Mouse (Mus musculus) adrenal gland, adult 8-10 months (tissue): ENCODE data around the gene Adamtsl1. TPM values are rescaled to one million over a fixed set of nuclear protein-coding genes. Genes with fewer than 3 reads are reported as not detected.

Experiments
- DNase-seq: peaks from one replicate; pipeline ENCODE4 v3.0.0; 2022
- total RNA-seq, 4 experiments: library from RNA; stranded (reverse); gene quantifications; 2 replicates each; pipeline ENCODE4 v1.2.4; 2022

The Adamtsl1 gene
- total RNA-seq, 4 experiments from 2014 or later: 9.9 to 30.7 (median 21.9) TPM

DNA sequence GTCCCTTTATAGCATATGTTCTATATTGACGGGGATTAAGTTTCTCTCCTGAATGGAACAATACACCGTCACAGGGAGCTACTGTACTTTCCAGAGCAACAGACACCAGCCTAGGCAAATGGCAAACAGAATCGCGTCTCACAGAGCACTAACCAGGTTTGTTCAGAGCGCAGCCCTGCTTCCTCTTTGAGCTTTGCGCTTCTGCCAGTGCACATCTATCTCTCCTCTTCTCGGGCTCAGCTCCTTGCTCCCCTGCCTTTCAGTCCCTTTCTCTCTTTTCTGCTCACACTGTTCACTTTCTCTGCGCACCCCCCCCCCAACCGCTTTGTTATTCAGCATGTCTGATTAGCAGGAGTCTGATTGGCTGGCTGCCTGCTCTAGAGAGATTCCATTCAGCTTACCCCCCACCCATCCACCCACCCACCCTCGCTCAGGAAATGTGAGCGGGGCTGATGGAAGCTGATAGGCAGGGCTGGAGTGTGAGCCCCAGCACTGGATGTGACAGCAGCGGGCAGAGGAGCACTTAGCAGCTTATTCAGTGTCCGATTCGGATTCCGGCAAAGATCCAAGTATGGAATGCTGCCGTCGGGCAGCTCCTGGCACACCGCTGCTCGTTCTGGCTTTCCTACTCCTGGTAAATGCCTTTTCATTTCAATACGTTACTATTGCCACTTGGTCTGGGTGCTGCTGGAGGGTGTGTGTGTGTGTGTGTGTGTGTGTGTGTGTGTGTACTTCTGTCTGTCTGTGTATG is 539.7 kb downstream of the Adamtsl1 start:
- DNase-seq: peak; percentile 13

DNA sequence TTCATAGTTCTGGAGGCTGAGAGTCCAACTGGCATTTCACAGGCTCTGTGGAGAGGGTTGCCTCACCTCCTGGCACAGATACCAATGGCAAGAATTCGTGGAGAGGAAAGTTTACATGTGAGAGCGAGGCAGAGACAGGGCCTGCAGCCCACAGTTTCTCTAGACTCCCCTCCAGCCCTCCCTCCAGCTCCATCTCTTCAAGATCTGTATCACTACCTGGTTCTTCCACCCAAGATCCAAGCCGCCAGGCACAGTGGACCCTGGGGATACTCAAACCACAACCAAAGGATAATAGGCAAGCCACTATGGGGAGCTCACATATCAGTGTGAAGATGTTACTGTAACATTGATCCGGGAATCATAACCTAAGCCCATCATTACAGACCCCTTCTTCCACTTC is 546.6 kb downstream of the Adamtsl1 start:
- no peak for DNase-seq

DNA sequence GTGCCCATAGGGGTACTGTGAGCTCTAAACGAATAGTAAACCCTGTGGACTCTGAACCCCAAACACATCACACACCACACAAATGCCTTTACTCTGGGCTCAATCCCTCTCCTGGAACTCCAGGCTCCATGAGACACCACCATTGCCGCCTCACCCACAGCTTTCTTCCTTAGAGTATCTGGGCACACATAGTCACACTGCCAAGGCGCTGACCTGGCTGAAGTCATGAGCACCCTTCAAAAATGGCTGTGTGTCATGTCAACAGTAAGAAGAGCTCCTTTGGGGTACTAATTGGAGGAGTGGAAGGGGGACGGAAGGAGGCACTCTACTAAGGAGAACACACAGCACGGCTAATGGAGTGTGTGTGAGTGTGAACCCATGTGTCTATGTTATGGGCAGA is 554.4 kb downstream of the Adamtsl1 start:
- no peak for DNase-seq

GRCm38 (mm10) chr4:86068875-86069718 is 555.1 kb downstream of the Adamtsl1 start:
- no peak for DNase-seq

GRCm38 (mm10) chr4:86074871-86075270 is 560.9 kb downstream of the Adamtsl1 start:
- no peak for DNase-seq

- no peak for DNase-seq
These were observed 563.4 kb downstream of the Adamtsl1 start for GRCm38 (mm10) chr4:86077355-86077754.

GRCm38 (mm10) chr4:86077854-86078253 is 563.9 kb downstream of the Adamtsl1 start:
- no peak for DNase-seq

DNA sequence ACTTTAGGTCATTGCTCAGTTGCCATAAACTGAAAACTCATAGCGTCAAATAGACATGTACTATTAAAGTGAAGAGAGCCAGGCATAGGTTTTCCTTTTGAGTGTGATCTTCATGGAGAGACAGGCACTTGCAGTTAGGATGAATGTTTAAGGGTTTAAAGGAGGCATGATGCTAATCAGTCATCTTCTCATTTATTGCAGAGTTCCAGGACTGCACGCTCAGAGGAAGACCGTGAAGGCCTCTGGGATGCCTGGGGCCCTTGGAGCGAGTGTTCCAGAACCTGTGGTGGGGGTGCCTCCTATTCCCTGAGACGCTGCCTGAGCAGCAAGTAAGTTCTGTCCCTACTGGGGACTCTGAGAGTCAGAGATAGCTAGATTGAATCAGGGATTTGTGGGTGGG is 573.5 kb downstream of the Adamtsl1 start:
- DNase-seq: no peak

DNA sequence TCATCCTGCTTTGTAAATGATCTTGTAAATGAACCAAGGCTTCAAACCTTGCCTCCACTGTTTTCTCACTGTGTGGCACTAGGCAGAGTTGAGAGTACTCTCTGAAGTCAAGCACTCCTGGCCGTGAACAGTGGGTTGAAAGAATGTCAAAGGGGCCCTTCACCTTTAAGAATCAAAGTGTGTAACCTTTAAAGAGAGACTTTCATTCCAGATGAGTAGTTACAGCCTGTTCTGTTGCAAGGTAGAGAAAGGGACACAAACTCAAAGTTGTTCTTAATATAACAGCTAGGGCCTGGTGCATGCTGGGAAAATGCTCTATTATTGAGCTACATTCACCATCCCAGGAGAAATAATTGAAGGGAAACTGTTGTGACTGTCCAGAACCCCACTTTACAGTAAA is 589.2 kb downstream of the Adamtsl1 start:
- no peak for DNase-seq

DNA sequence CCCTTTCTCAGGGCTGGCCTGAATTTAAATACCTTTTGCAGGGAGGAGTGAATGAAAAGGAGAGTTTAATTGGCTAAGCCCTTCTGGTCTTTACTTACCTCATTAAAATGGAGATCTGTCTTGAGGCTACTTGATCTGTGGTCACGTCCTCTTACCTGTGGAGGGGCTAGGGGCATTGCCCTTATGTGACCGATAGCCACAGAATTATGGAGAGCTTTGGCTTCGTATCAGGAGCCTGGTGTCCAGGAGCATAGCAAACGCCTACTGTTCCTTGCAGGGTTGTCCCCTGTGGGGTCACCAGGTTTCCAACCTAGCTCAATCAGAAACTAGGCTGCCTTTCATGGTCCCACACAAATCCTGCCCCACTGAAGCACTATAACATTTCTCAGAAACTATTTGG is 594.4 kb downstream of the Adamtsl1 start:
- DNase-seq: no peak

DNA sequence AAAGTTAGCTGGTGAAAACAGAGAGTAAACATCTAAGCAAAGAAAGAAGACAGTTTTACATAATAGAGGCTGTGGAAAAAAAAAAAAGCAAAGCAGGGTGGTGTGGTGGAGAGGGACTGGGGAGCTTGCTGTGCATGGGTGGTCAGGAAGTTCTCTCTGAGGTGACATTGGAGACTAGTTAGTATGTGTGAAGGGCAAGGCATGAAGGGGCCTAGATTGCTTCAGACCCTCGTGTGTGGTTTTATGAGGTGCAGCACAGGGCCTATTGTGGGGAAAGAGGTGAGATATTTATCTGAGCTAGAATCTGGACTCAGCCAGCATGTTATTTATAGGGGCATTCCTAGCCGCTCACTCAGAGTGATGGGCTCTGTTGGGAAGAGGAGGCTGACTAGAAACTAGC is 605.1 kb downstream of the Adamtsl1 start:
- DNase-seq: no peak

- DNase-seq: no peak
These were observed 608.5 kb downstream of the Adamtsl1 start for GRCm38 (mm10) chr4:86122431-86122830.

DNA sequence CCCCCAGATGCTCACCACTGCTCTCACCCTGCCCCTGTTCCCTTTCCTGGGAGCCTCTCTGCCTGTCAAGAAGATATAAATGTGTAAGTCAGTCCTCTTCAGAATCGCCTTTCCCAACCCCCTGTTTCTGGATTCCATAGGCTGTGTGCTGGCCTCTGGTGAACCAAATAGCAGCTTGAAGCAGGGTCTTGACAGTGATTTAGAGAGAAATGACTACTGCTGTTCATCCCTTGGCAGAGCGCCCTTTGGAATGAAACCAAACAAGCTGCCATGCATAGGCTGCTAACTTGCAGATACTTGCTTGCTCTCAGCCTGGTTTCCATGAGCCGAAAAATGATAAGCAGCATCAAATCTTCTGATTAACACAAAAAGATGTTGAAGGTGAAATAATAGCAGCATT is 610.4 kb downstream of the Adamtsl1 start:
- DNase-seq: peak; percentile 57

DNA sequence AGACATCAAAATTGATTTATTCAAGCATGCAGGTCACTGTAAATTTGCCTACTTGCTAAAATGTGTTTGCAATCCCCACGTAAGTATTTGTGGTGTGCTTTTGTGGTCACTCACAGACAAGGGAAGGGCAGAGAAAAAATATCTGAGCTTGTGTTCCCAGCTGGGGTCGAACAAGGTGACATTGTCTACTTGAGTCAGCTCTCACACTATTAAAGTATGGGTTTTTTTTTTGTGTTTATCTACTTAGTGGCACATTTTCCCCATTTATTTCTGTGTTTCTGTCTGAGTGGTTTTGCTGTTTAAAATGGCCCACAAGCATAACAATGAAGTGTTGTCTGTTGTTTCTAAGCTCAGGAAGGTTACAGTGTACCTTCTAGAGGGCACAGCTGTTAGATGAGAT is 612.7 kb downstream of the Adamtsl1 start:
- DNase-seq: no peak

DNA sequence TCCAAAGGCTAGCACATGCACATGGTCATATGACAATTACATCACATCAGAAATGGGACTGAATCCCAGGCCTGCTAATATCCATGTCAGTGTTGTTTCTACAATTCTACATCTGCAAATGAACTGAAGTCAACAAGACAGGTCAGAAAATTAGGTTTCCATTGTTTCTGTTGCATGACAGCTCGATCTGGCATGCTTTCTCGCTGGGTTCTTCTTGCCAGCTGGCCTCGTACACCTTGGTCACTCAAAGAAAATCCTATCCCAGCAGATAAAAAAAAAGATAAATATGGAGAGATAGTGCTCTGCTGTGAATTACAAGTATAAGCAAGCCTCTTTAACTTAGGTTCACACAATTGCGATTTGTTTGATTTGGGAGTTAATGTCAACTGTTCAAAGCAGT is 644.6 kb downstream of the Adamtsl1 start:
- DNase-seq: no peak

DNA sequence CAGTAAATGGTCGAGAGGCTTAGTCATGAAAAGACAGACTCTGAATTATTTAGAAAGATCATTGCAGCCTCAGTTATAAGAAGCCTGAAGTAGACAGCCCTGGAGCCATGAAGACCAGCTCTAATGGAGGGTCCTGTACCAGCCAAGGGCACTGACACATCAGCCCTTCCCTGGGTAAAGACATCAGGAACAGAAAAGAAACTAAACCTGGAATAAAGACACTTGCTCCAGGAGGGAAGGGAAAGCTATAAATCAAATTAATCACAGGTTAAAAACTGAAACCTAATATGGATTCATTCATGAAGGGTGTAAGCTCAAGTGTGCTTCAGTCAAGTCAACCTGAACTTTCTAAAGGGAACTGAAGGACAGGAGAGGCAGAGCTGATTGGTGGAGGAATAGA is 645.4 kb downstream of the Adamtsl1 start:
- no peak for DNase-seq

GRCm38 (mm10) chr4:86170763-86171162 is 656.8 kb downstream of the Adamtsl1 start:
- no peak for DNase-seq

DNA sequence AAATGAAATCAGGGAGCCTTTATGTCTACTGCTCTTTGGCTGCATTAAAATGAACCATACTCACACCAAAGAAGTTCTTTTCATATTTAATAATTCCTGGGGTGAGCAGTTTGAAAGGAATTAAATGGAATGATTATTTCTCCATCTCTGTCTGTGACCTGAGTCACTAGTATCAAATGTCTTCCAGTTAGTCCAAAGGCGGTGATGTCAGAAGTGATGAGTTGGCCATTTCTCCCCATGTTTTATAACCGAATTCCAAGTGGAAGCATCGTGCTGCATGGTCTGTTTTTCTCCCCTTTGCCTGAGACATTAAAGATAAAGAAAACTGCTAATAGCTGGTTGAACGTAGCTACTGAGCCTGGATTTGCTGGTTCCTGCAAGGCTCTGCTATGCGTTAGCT is 657.5 kb downstream of the Adamtsl1 start:
- no peak for DNase-seq

DNA sequence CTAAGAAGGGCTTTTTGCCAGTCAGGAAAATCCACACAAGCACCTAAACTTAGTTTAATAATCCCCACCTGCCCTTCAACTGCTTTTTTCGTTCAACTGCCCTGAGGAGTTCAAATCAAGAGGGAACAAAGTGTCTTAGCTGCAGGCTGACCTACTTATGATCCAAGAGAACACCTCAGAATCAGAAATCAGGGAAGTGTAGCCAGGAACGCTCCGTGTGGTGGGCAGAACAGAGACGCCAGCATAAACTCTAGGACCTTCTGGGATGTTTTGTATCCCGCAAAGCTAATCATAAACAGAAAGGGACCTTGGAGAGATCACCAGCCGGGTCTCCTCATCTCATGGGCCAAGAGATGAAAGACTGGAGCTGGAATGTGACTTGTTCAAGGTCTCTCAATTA is 663.5 kb downstream of the Adamtsl1 start:
- DNase-seq: no peak

- no peak for DNase-seq
These were observed 664.1 kb downstream of the Adamtsl1 start for GRCm38 (mm10) chr4:86178116-86178515.

DNA sequence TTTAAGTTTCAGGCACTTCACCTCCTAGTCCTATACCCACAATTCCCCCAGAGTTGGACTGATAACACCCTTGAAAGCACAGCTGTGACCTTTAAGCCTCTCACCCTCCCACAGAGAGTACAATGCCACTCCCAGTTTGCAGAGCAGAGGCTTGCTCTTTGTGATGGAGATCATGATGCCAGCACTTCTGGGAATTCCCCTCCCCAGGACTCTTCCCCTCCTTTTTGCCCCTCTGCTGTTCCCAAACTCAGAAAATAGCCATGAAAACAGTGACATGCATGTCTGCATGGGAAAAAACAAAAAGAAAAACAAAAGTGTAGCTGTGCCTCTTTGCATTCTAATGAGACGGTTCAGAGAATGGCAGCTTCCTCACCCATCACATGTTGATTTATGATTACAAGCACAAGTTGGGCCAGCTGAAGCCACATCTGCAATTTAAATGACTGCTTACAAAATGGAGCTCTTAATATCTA is 669.8 kb downstream of the Adamtsl1 start:
- no peak for DNase-seq

GRCm38 (mm10) chr4:86189853-86190252 is 675.9 kb downstream of the Adamtsl1 start:
- no peak for DNase-seq

DNA sequence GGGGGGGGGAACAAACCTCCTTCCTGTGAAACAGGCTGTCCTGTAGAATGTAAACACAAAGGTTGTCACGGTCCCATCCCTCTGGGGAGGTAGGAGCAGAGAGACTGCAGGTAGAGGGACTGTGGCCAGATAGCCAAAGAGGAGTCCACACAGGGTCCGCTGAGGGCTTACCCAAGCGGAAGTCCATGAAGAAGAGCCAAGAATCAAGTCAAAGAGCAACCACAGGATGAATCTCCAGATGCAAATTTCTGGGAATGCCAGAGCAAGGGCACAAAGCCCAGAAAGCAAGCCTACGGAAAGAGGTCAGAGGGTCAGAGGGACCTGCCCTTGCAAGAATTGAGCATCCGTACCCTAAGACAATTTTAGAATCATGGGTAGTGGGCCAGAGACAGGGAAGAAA is 677.2 kb downstream of the Adamtsl1 start:
- DNase-seq: no peak

- no peak for DNase-seq
These were observed 687.8 kb downstream of the Adamtsl1 start for GRCm38 (mm10) chr4:86201766-86202165.
